11 mouse cellular contexts compared by ENCODE assay signal in genomic region chr15:102249967-102250366, GRCm38 (mm10). TPM values are rescaled to one million over a fixed set of nuclear protein-coding genes. Genes with fewer than 3 reads are reported as not detected.
A peak's percentile ranks its signal among the peaks of the same experiment; 100 is the strongest.
DNase-seq lines count a peak whose midpoint lies in the region; ATAC-seq and TF ChIP-seq lines count a peak whose summit lies in the region.
"Had no signal": no experiment of that assay in that cellular context is flagged by ENCODE, and none has a peak within 500 bp of the region (broad histone marks: within the 10 kb centered on the region; RNA-seq: fewer than 3 reads in every experiment).

No protein-coding gene starts in this region.

- H3K9ac ChIP-seq in heart, embryonic 13.5 days, result peak overlapping the region; percentile 84
- no peak overlapping the region for H3K9ac ChIP-seq in lung, postnatal 0 days (replicated peaks; ENCODE audit: low read depth)
- no peak overlapping the region for H3K9ac ChIP-seq in hindbrain, embryonic 13.5 days
- H3K9ac ChIP-seq in stomach, embryonic 14.5 days (replicated peaks; ENCODE audit: low read depth, low read length), result no peak overlapping the region

- H3K36me3 ChIP-seq in heart, embryonic 13.5 days, result 0 out of 2 replicates have a peak, but pooled peaks cover 3% of the 10 kb centered on the region
- H3K36me3 ChIP-seq in lung, postnatal 0 days (ENCODE audit: insufficient read depth, low read length), result peaks cover 6% of the 10 kb centered on the region; the same call in 1 of the 2 replicates
- H3K36me3 ChIP-seq in hindbrain, embryonic 13.5 days, result no peaks in the 10 kb centered on the region
- H3K36me3 ChIP-seq in stomach, embryonic 14.5 days (ENCODE audit: control insufficient read depth, insufficient read depth, low read length), result peaks cover 5% of the 10 kb centered on the region; the same call in 1 of the 2 replicates

- peak overlapping the region; percentile 96 for H3K4me2 ChIP-seq in heart, embryonic 13.5 days
- H3K4me2 ChIP-seq in lung, postnatal 0 days (replicated peaks; ENCODE audit: low read depth, low read length), result peak overlapping the region; percentile 72
- 0 out of 2 replicates have a peak overlapping the region, but pooled peaks have one; percentile 15 for H3K4me2 ChIP-seq in hindbrain, embryonic 13.5 days
- peak overlapping the region; percentile 64; the same call in 1 of the 2 replicates for H3K4me2 ChIP-seq in stomach, embryonic 14.5 days (replicated peaks; ENCODE audit: low read depth, low read length)

- H3K4me1 ChIP-seq in heart, embryonic 13.5 days, result peaks cover 43% of the 10 kb centered on the region
- peaks cover 14% of the 10 kb centered on the region; the same call in 1 of the 2 replicates for H3K4me1 ChIP-seq in lung, postnatal 0 days (ENCODE audit: insufficient read depth, low read depth, low read length)
- peaks cover 37% of the 10 kb centered on the region for H3K4me1 ChIP-seq in hindbrain, embryonic 13.5 days (replicated peaks)
- H3K4me1 ChIP-seq in stomach, embryonic 14.5 days (ENCODE audit: control insufficient read depth, insufficient read depth, low read length), result peaks cover 29% of the 10 kb centered on the region

- no peak for TF ChIP-seq CTCF in lung, postnatal 0 days (IDR thresholded peaks at IDR 0.05)

- H3K27me3 ChIP-seq in heart, embryonic 13.5 days (replicated peaks), result peaks cover 76% of the 10 kb centered on the region
- H3K27me3 ChIP-seq in lung, postnatal 0 days (replicated peaks; ENCODE audit: insufficient read depth, low read length), result no peaks in the 10 kb centered on the region
- H3K27me3 ChIP-seq in hindbrain, embryonic 13.5 days, result peaks cover 84% of the 10 kb centered on the region
- H3K27me3 ChIP-seq in stomach, embryonic 14.5 days (ENCODE audit: control insufficient read depth, insufficient read depth, low read length), result no peaks in the 10 kb centered on the region

- H3K9me3 ChIP-seq in heart, embryonic 13.5 days, result no peaks in the 10 kb centered on the region
- no peaks in the 10 kb centered on the region for H3K9me3 ChIP-seq in lung, postnatal 0 days (ENCODE audit: low read length)
- no peaks in the 10 kb centered on the region for H3K9me3 ChIP-seq in hindbrain, embryonic 13.5 days
- no peaks in the 10 kb centered on the region for H3K9me3 ChIP-seq in stomach, embryonic 14.5 days (ENCODE audit: control insufficient read depth, low read depth, low read length)

- 45% methylated on average over 9 of the region's 9 CpGs for WGBS in heart, embryonic 13.5 days
- 46% methylated on average over 9 of the region's 9 CpGs for WGBS in lung, postnatal 0 days
- 57% methylated on average over 9 of the region's 9 CpGs for WGBS in hindbrain, embryonic 13.5 days
- 36% methylated on average over 9 of the region's 9 CpGs for WGBS in stomach, embryonic 14.5 days

- H3K4me3 ChIP-seq in heart, embryonic 13.5 days, result no peak overlapping the region
- H3K4me3 ChIP-seq in lung, postnatal 0 days (ENCODE audit: low read depth, low read length), result no peak overlapping the region
- no peak overlapping the region for H3K4me3 ChIP-seq in hindbrain, embryonic 13.5 days
- H3K4me3 ChIP-seq in stomach, embryonic 14.5 days (ENCODE audit: low read depth, low read length), result no peak overlapping the region

- peak overlapping the region; percentile 97 for H3K27ac ChIP-seq in heart, embryonic 13.5 days (replicated peaks)
- peak overlapping the region; percentile 99 for H3K27ac ChIP-seq in lung, postnatal 0 days (ENCODE audit: low read length)
- 0 out of 2 replicates have a peak overlapping the region, but pooled peaks have one; percentile 42 for H3K27ac ChIP-seq in hindbrain, embryonic 13.5 days
- peak overlapping the region; percentile 99 for H3K27ac ChIP-seq in stomach, embryonic 14.5 days (ENCODE audit: low read length)

- no peak for ATAC-seq in heart, embryonic 13.5 days (ENCODE audit: extremely low read depth, insufficient number of reproducible peaks, low FRiP score, low TSS enrichment)
- ATAC-seq in lung, postnatal 0 days, result no peak
- ATAC-seq in hindbrain, embryonic 13.5 days (ENCODE audit: low FRiP score), result no peak
- no peak for ATAC-seq in stomach, embryonic 14.5 days (ENCODE audit: insufficient number of reproducible peaks, insufficient read depth, low FRiP score, low read depth)
- ATAC-seq in erythroblast, adult 5-6 weeks (replicated peaks; ENCODE audit: low FRiP score, poor library complexity, severe bottlenecking), result no peak

- TF ChIP-seq EP300 in lung, postnatal 0 days (IDR thresholded peaks at IDR 0.05), result no peak

- DNase-seq in heart, adult 8-10 months (ENCODE audit: low spot score), result no peak
- no peak for DNase-seq in lung, postnatal 0 days (ENCODE audit: low spot score)
- DNase-seq in lung, postnatal 10 days, result no peak
- no peak for DNase-seq in frontal cortex, postnatal 10 days (ENCODE audit: low spot score in 2 of 2)
- DNase-seq: adrenal gland, adult 8-10 months; cerebellum, adult 8-10 months had no signal

RNA-seq across cellular contexts. Expression of gene Rarg, which starts 7.3 kb away (rescaled TPM):
- polyA plus RNA-seq in heart, embryonic 13.5 days (2015; fragmentation: Nextera tagmentation; extraction: Ambion mirVana), result 9.0 and 9.1 TPM in 2 replicates
- 10 to 100 TPM; 15.3 to 20.6 (median 17.3) TPM for total RNA-seq in heart, adult 8-10 months (2022)
- polyA plus RNA-seq in lung, postnatal 0 days (2015; fragmentation: Nextera tagmentation; extraction: Ambion mirVana), result 35.8 and 40.2 TPM in 2 replicates
- polyA plus RNA-seq in hindbrain, embryonic 13.5 days (2015; fragmentation: Nextera tagmentation; extraction: Ambion mirVana), result 5.7 and 7.1 TPM in 2 replicates
- 36.9 and 40.5 TPM in 2 replicates for polyA plus RNA-seq in stomach, embryonic 14.5 days (2014; fragmentation: Nextera tagmentation; extraction: Ambion mirVana)
- 0.84 and 1.5 TPM in 2 replicates for total RNA-seq in erythroblast, adult 5-6 weeks (2015; ENCODE audit: low replicate concordance)
- total RNA-seq in erythroblast, adult 5-6 weeks (2017; ENCODE audit: low replicate concordance), result 0.84 and 5.2 TPM in 2 replicates

RNA-seq across cellular contexts. Expression of gene Itgb7, which starts 18.2 kb away (rescaled TPM):
- 0.46 and 0.78 TPM in 2 replicates for polyA plus RNA-seq in heart, embryonic 13.5 days (2015; fragmentation: Nextera tagmentation; extraction: Ambion mirVana)
- 1 to 10 TPM in 2 of 4 experiments, under 1 TPM in 2; 0.82 to 3.2 (median 1.5) TPM for total RNA-seq in heart, adult 8-10 months (2022)
- 3.6 and 4.3 TPM in 2 replicates for polyA plus RNA-seq in lung, postnatal 0 days (2015; fragmentation: Nextera tagmentation; extraction: Ambion mirVana)
- polyA plus RNA-seq in hindbrain, embryonic 13.5 days (2015; fragmentation: Nextera tagmentation; extraction: Ambion mirVana), result 0.45 and 1.5 TPM in 2 replicates
- polyA plus RNA-seq in stomach, embryonic 14.5 days (2014; fragmentation: Nextera tagmentation; extraction: Ambion mirVana), result 5.8 and 9.9 TPM in 2 replicates
- total RNA-seq in erythroblast, adult 5-6 weeks (2015; ENCODE audit: low replicate concordance), result 36.8 and 55.3 TPM in 2 replicates
- 31.0 and 35.5 TPM in 2 replicates for total RNA-seq in erythroblast, adult 5-6 weeks (2017; ENCODE audit: low replicate concordance)

RNA-seq across cellular contexts. Expression of gene Gm9918, which starts 20.4 kb away (rescaled TPM):
- polyA plus RNA-seq in heart, embryonic 13.5 days (2015; fragmentation: Nextera tagmentation; extraction: Ambion mirVana), result not detected in 2 replicates
- not detected for total RNA-seq in heart, adult 8-10 months (2022)
- polyA plus RNA-seq in lung, postnatal 0 days (2015; fragmentation: Nextera tagmentation; extraction: Ambion mirVana), result 0.13 and 0.36 TPM in 2 replicates
- 0.14 and 0.22 TPM in 2 replicates for polyA plus RNA-seq in hindbrain, embryonic 13.5 days (2015; fragmentation: Nextera tagmentation; extraction: Ambion mirVana)
- 0.36 and 0.56 TPM in 2 replicates for polyA plus RNA-seq in stomach, embryonic 14.5 days (2014; fragmentation: Nextera tagmentation; extraction: Ambion mirVana)
- not detected in 2 replicates for total RNA-seq in erythroblast, adult 5-6 weeks (2015; ENCODE audit: low replicate concordance)
- total RNA-seq in erythroblast, adult 5-6 weeks (2017; ENCODE audit: low replicate concordance), result not detected in 2 replicates
- total RNA-seq: layer of hippocampus, postnatal 10 days had no signal

RNA-seq across cellular contexts. Expression of gene Mfsd5, which starts 29.3 kb away (rescaled TPM):
- polyA plus RNA-seq in heart, embryonic 13.5 days (2015; fragmentation: Nextera tagmentation; extraction: Ambion mirVana), result 46.1 and 46.7 TPM in 2 replicates
- total RNA-seq in heart, adult 8-10 months (2022), result 10 to 100 TPM; 17.4 to 20.8 (median 18.7) TPM
- 70.4 and 72.7 TPM in 2 replicates for polyA plus RNA-seq in lung, postnatal 0 days (2015; fragmentation: Nextera tagmentation; extraction: Ambion mirVana)
- 54.7 TPM in 2 replicates for polyA plus RNA-seq in hindbrain, embryonic 13.5 days (2015; fragmentation: Nextera tagmentation; extraction: Ambion mirVana)
- 63.1 and 63.7 TPM in 2 replicates for polyA plus RNA-seq in stomach, embryonic 14.5 days (2014; fragmentation: Nextera tagmentation; extraction: Ambion mirVana)
- 5.9 and 15.6 TPM in 2 replicates for total RNA-seq in erythroblast, adult 5-6 weeks (2015; ENCODE audit: low replicate concordance)
- 2.5 and 10.7 TPM in 2 replicates for total RNA-seq in erythroblast, adult 5-6 weeks (2017; ENCODE audit: low replicate concordance)

RNA-seq across cellular contexts. Expression of gene Csad, which starts 45.4 kb away (rescaled TPM):
- 33.4 and 41.6 TPM in 2 replicates for polyA plus RNA-seq in heart, embryonic 13.5 days (2015; fragmentation: Nextera tagmentation; extraction: Ambion mirVana)
- total RNA-seq in heart, adult 8-10 months (2022), result 10 to 100 TPM; 14.2 to 18.9 (median 16.2) TPM
- polyA plus RNA-seq in lung, postnatal 0 days (2015; fragmentation: Nextera tagmentation; extraction: Ambion mirVana), result 71.0 and 76.9 TPM in 2 replicates
- polyA plus RNA-seq in hindbrain, embryonic 13.5 days (2015; fragmentation: Nextera tagmentation; extraction: Ambion mirVana), result 43.2 and 44.5 TPM in 2 replicates
- polyA plus RNA-seq in stomach, embryonic 14.5 days (2014; fragmentation: Nextera tagmentation; extraction: Ambion mirVana), result 60.5 and 63.9 TPM in 2 replicates
- total RNA-seq in erythroblast, adult 5-6 weeks (2015; ENCODE audit: low replicate concordance), result 2.9 TPM in 1 of 2 replicates, not detected in the other
- total RNA-seq in erythroblast, adult 5-6 weeks (2017; ENCODE audit: low replicate concordance), result 9.3 and 12.5 TPM in 2 replicates

Comparison
In these comparisons a context has a peak if more than half of its experiments do, and no peak if none do; other contexts are left out.
1. H3K27ac ChIP-seq: peak in every context shown above with its lines; median percentile 99 in lung, postnatal 0 days; 99 in stomach, embryonic 14.5 days; 97 in heart, embryonic 13.5 days; 42 in hindbrain, embryonic 13.5 days.
2. H3K4me2 ChIP-seq: peak in every context shown above with its lines; median percentile 96 in heart, embryonic 13.5 days; 72 in lung, postnatal 0 days; 64 in stomach, embryonic 14.5 days; 15 in hindbrain, embryonic 13.5 days.